Comparison of ENCODE assay signal across 22 mouse cellular contexts in genomic region chr16:24817381-24817780, GRCm38 (mm10).
"Had no signal": no experiment of that assay in that cellular context is flagged by ENCODE, and none has a peak within 500 bp of the region (broad histone marks: within the 10 kb centered on the region; RNA-seq: fewer than 3 reads in every experiment).

No protein-coding gene starts in this region.

- DNase-seq: forebrain, postnatal 0 days; gastrocnemius, postnatal 14 days; gastrocnemius, postnatal 36 days; heart, adult 2 months; heart, postnatal 14 days; heart, postnatal 36 days; kidney, postnatal 10 days; layer of hippocampus, adult 9-11 months; layer of hippocampus, postnatal 36 days; left cerebral cortex, postnatal 4 days; lung, adult 18-20 months had no signal

- ATAC-seq: forebrain, postnatal 0 days; hindbrain, postnatal 0 days; intestine, embryonic 16.5 days; liver, embryonic 12.5 days had no signal

- H3K4me3 ChIP-seq: heart, adult 2 months; heart, embryonic 13.5 days; heart, embryonic 15.5 days; hindbrain, embryonic 13.5 days; hindbrain, embryonic 15.5 days; limb, embryonic 13.5 days; limb, embryonic 15.5 days; liver, embryonic 12.5 days had no signal

- H3K36me3 ChIP-seq: heart, embryonic 15.5 days; hindbrain, embryonic 13.5 days; hindbrain, embryonic 15.5 days; limb, embryonic 13.5 days; liver, embryonic 12.5 days had no signal

- H3K9me3 ChIP-seq: heart, embryonic 13.5 days; heart, embryonic 15.5 days; hindbrain, embryonic 13.5 days; hindbrain, embryonic 15.5 days; limb, embryonic 13.5 days; limb, embryonic 15.5 days; liver, embryonic 12.5 days had no signal

- H3K27me3 ChIP-seq: heart, embryonic 13.5 days; heart, embryonic 15.5 days; hindbrain, embryonic 13.5 days; hindbrain, embryonic 15.5 days; limb, embryonic 13.5 days; limb, embryonic 15.5 days; liver, embryonic 12.5 days had no signal

- H3K9ac ChIP-seq: forebrain, postnatal 0 days; heart, embryonic 13.5 days; heart, embryonic 15.5 days; hindbrain, embryonic 13.5 days; hindbrain, embryonic 15.5 days; limb, embryonic 13.5 days; limb, embryonic 15.5 days; liver, embryonic 12.5 days; liver, embryonic 14.5 days had no signal

- H3K4me2 ChIP-seq: heart, embryonic 11.5 days; heart, embryonic 13.5 days; heart, embryonic 15.5 days; hindbrain, embryonic 13.5 days; hindbrain, embryonic 15.5 days; limb, embryonic 13.5 days; limb, embryonic 15.5 days; liver, embryonic 12.5 days had no signal

- H3K27ac ChIP-seq: heart, adult 2 months; heart, embryonic 13.5 days; heart, embryonic 15.5 days; hindbrain, embryonic 13.5 days; hindbrain, embryonic 15.5 days; hindbrain, postnatal 0 days; limb, embryonic 13.5 days; limb, embryonic 15.5 days; liver, embryonic 12.5 days; liver, embryonic 14.5 days had no signal

- H3K4me1 ChIP-seq: heart, embryonic 13.5 days; heart, embryonic 15.5 days; hindbrain, embryonic 13.5 days; hindbrain, embryonic 15.5 days; limb, embryonic 13.5 days; limb, embryonic 15.5 days; liver, embryonic 12.5 days had no signal
